Mouse (Mus musculus): ENCODE measurements around the gene Cd82. TPM values are rescaled to one million over a fixed set of nuclear protein-coding genes. Genes with fewer than 3 reads are reported as not detected.

Cd82 gene
- polyA plus RNA-seq, 1 experiment, result 24.4 TPM

DNA sequence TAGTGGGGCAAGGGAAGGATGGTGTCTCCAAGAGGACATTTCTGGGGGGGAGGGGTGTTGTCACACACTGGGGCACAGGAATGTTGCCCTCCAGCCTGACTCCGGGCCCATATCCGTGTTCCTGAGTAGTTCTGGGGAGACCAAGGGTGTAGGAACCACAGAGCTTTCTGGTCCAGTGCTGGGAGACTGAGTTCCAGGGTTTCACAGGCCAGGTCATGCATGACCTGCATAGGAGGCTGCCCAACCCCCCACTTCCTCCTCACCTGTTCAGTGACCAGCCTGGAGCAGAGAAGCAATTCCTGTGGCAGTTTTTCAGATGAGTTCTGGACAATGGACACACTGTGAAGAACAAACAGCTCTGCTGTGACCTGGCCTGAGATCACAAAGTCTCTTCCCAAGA is 19.8 kb downstream of the Cd82 start:
- TF ChIP-seq POLR2A (IDR thresholded peaks at IDR 0.05; ENCODE audit: borderline replicate concordance, extremely low read depth, insufficient read depth, insufficient read length, poor library complexity, severe bottlenecking) (no peak), CTCF (IDR thresholded peaks at IDR 0.05; ENCODE audit: borderline replicate concordance, extremely low read depth, insufficient read depth, insufficient read length) (no peak)

DNA sequence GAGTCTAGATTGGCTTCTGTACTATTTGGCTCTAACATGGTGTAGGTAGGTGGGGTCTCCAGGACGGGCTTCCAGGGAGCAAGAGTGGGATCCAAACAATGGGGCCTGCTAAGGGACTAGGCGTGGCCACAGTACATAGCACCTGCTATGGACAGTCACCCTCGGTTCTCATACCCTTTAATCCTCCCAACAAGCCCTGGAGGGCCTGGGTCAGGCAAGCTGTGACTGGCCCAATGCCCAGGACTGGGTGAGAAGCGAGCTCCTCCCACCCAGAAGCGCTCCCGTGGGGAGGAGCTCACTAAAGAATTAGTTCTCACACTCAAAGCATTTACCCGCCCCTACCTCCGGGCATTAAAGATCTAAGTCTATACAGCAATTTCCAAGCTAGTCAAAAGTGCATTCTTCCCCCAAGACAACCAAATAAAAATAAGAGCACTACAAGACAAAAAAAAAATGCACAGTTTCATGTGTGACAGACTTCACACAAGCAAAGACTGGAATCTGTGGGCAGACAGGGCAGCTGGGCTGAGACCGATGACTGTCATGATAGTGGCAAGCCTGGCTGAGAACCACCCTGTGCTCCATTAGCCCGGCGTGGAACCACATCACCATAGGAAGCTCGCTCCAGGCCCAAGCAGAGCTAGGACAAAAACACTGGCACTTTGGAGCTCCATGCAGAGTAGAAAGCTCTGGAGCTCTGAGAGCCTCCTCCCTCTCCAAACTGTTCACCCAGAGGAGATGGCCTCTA is 23.0 kb downstream of the Cd82 start:
- TF ChIP-seq CTCF (IDR thresholded peaks at IDR 0.05; ENCODE audit: borderline replicate concordance, extremely low read depth, insufficient read depth, insufficient read length) (no peak), POLR2A (IDR thresholded peaks at IDR 0.05; ENCODE audit: borderline replicate concordance, extremely low read depth, insufficient read depth, insufficient read length, poor library complexity, severe bottlenecking) (no peak)

More for the DNA sequence above, 19.8 kb downstream of the Cd82 start:
- no peak for DNase-seq (ENCODE audit: low read depth)

DNA sequence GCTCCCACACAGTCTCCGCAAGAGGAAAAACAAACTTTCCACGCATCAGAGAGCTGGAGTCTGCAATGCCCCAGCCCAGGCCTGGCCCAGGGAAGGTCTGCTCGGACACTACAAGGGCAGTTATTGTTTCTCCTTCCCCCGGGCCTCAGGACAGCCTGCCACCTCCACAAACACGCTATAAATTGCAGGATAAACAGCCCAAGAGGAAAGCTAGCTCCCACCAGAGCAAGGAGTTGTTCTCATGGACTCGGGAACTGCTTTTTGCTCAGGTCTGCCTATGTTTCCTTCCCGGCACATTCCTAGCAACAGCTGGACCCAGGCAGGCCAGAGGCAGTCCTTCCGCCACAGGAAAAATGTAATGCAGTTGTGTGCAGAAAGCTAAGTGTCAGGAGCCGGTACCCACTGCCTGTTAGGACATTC is 23.6 kb downstream of the Cd82 start:
- TF ChIP-seq POLR2A (IDR thresholded peaks at IDR 0.05; ENCODE audit: borderline replicate concordance, extremely low read depth, insufficient read depth, insufficient read length, poor library complexity, severe bottlenecking), result no peak
- TF ChIP-seq CTCF (IDR thresholded peaks at IDR 0.05; ENCODE audit: borderline replicate concordance, extremely low read depth, insufficient read depth, insufficient read length), result no peak
- no peak for DNase-seq (ENCODE audit: low read depth)

More for the DNA sequence above, 23.0 kb downstream of the Cd82 start:
- peak; percentile 77 for DNase-seq (ENCODE audit: low read depth)

DNA sequence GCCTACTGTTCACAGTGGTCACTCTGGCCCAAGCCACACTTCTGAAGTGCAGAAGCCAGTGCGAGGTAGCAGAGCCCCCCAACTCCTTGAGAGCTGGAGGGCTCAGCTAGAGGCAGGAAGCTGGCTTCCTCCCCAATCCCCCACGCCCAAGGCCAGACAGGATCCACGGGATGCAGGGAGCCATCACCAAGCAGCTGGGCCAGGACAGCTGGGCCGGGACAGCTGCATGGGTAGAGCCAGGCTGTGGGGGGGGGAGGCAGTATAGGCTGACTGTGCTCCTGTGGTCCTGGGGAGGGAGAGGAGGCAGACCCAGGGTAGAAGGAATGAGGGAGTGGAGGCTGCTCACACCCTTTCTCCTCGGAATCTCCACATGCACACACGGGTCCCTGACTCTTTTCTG is 24.6 kb downstream of the Cd82 start:
- DNase-seq (ENCODE audit: low read depth), result no peak
- TF ChIP-seq CTCF (IDR thresholded peaks at IDR 0.05; ENCODE audit: borderline replicate concordance, extremely low read depth, insufficient read depth, insufficient read length), result no peak
- no peak for TF ChIP-seq POLR2A (IDR thresholded peaks at IDR 0.05; ENCODE audit: borderline replicate concordance, extremely low read depth, insufficient read depth, insufficient read length, poor library complexity, severe bottlenecking)

DNA sequence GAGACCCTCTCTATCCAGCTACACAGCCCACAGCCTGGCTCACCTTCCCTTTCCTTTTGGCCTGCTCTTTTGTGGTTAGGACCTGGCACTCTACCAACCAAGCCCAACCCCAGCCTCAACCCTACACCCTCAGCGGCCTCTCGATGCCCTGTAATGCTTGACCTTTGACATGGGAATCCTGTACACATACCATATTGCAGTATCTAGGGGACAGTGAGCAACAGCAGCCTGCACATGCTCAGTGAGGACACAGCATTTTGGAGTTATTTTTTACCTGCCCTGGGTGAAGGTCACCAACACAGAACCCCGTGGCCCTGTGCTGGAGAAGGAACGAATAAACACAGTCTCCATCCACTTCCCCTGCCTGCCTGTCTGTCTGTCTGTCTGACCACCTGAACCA is 27.4 kb downstream of the Cd82 start:
- DNase-seq (ENCODE audit: low read depth), result no peak
- TF ChIP-seq POLR2A (IDR thresholded peaks at IDR 0.05; ENCODE audit: borderline replicate concordance, extremely low read depth, insufficient read depth, insufficient read length, poor library complexity, severe bottlenecking), result no peak
- TF ChIP-seq CTCF (IDR thresholded peaks at IDR 0.05; ENCODE audit: borderline replicate concordance, extremely low read depth, insufficient read depth, insufficient read length), result no peak

DNA sequence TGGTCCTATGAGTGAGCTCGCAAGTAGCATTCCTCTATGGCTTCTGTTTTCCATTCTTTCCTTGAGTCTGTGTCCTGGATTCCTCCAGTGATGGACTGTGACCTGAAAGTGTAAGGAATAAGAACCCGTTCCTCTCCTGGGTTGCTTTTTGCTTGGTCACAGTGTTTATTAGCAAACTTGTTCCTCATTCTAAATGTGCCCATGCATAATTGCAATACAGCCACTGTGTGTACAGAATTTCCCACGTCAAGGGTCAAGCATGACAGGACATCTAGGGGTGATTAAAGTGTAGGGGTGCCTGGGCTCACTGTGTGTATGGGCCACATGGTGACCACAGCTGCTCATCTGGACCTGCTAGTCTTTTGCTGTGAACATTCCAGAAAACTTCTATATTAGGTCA is 28.0 kb downstream of the Cd82 start:
- TF ChIP-seq POLR2A (IDR thresholded peaks at IDR 0.05; ENCODE audit: borderline replicate concordance, extremely low read depth, insufficient read depth, insufficient read length, poor library complexity, severe bottlenecking) (no peak), CTCF (IDR thresholded peaks at IDR 0.05; ENCODE audit: borderline replicate concordance, extremely low read depth, insufficient read depth, insufficient read length) (no peak)
- no peak for DNase-seq (ENCODE audit: low read depth)

DNA sequence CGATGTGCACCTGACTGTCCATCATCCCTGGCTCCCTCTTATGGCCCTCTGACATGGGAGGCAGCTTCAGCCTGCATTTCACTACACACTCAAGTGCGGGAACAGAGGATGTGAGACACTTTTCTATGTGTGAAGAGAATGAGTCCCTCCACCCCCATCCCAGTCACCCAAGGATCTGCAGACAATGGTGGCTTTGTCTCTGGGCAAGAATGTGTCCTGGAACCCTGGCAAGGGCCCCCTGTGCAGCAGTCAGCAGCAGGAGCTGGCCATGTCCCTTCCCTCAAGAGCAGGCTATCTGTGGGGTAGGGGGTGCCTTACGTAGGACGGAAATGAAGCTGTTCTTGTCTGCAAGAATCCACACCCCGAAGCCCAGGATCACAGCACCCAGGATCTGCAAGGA is 29.4 kb downstream of the Cd82 start:
- TF ChIP-seq CTCF (IDR thresholded peaks at IDR 0.05; ENCODE audit: borderline replicate concordance, extremely low read depth, insufficient read depth, insufficient read length) (no peak), POLR2A (IDR thresholded peaks at IDR 0.05; ENCODE audit: borderline replicate concordance, extremely low read depth, insufficient read depth, insufficient read length, poor library complexity, severe bottlenecking) (no peak)
- no peak for DNase-seq (ENCODE audit: low read depth)

DNA sequence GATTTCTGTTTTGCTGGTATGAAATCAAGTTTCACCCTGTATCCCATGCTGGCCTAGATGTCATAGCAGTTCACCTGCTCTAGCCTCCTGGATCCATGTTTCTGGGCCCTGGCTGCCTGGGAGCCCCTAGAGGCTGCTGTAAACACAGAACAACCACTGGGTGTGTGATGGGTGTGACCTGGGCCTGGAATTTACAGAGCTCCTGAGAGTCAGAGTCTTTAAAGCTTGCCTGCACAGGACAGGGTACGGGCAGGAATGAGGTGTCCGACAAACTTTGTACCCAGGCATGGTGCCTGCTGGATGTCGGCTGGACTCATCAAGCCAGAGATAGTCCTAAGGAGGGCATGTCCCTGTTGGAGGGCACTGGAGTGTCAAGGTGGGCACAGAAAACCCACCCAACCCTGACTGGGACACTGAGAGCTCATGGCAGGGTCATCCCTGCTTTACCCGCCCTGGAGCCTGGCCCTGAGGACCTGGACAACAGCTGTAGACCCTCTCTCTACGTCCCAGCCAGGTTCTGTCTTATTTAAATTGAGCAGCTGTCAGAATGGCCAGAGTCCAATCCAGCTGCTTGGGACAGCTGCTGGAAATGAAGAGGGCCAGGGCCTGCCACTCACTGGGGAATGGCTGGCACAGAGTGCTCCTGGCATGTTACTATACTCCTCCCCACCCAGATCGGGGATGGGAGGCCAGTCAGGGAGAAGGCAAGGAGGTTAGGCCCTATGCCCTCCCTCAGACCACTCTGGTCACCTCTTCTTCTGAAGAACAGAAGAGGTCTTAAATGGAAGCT is 30.1 kb downstream of the Cd82 start:
- TF ChIP-seq POLR2A (IDR thresholded peaks at IDR 0.05; ENCODE audit: borderline replicate concordance, extremely low read depth, insufficient read depth, insufficient read length, poor library complexity, severe bottlenecking) (no peak), CTCF (IDR thresholded peaks at IDR 0.05; ENCODE audit: borderline replicate concordance, extremely low read depth, insufficient read depth, insufficient read length) (no peak)
- no peak for DNase-seq (ENCODE audit: low read depth)

DNA sequence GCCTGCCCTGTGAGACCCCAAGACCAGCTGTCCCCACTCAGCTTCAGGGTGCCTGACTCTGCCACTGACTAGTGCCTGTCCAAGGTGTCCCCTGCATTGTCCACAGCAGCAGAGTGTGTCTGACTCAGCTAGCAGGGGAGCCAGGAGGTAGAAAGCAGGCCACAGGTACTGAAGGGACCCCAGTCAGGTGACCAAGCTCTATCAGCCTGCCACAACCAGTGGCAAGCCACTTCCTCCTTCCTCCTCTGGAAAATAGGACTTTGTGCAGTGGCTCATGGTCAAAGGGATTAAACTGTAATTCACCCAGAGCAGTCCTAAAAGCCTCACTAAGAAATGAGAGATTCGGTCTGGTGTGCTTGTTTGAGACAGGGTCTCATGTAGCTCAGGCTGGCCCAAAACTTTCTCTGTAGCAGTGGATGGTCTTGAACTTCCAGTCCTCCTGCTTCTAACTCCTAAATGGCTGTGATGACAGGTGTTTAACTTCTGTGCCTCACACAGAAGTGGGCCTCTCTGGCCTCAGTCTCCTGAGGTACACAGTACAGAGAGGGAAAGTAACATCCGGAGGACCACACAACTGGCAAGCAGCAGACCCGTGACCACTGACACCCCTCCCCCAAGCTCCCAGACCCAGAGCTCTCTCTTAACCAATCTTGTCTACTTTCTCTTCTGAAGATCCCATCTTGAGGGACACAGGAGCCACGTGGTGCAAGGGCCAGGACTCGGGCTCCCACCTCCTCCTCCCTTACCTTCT is 31.2 kb downstream of the Cd82 start:
- TF ChIP-seq CTCF (IDR thresholded peaks at IDR 0.05; ENCODE audit: borderline replicate concordance, extremely low read depth, insufficient read depth, insufficient read length) (no peak), POLR2A (IDR thresholded peaks at IDR 0.05; ENCODE audit: borderline replicate concordance, extremely low read depth, insufficient read depth, insufficient read length, poor library complexity, severe bottlenecking) (no peak)
- no peak for DNase-seq (ENCODE audit: low read depth)

DNA sequence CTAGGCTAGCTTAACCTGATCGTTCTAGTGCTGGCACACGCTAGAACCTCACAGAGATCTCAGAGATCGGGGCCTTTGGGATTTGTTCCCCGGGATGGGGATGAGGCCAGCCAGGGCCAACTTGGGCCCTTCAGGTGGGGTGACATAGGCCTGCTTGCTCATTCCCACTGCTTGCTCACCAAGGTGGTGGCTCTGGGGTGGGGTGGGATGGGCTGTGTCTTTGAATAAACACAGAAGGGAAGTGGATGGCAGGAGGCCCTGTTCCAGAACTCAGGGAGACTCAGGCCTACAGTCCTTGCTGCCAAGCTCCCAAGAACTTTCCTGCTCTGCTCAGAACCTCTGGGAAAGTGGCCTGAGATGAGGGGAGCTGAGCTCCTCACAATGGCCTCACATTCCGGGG is 31.9 kb downstream of the Cd82 start:
- TF ChIP-seq POLR2A (IDR thresholded peaks at IDR 0.05; ENCODE audit: borderline replicate concordance, extremely low read depth, insufficient read depth, insufficient read length, poor library complexity, severe bottlenecking), result no peak
- TF ChIP-seq CTCF (IDR thresholded peaks at IDR 0.05; ENCODE audit: borderline replicate concordance, extremely low read depth, insufficient read depth, insufficient read length), result no peak
- no peak for DNase-seq (ENCODE audit: low read depth)

DNA sequence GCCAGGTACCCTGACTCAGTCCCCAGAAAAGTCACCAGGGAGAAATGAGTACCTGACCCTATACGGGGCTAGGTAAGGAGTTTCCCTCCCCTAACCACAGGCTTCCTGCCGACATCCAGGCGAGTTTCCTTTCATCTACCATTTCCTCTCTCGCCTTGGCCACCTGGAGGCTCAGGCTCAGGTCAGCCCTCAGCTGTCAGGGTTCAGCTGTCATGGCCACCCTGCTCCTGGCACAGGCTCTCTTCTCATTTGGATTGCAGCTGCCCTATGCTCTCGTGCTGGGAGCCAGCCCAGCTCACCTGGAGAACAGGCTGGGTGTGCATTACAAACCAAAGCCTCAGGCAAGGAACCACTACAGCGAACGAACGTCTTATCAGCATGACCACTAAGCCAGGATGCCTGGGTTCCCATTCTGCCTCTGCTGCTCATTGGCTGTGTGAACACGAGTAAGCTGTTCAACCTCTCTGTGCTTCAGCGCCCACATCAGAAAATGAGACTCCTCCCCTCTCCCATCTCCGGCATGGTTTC is 34.9 kb downstream of the Cd82 start:
- TF ChIP-seq POLR2A (IDR thresholded peaks at IDR 0.05; ENCODE audit: borderline replicate concordance, extremely low read depth, insufficient read depth, insufficient read length, poor library complexity, severe bottlenecking) (no peak), CTCF (IDR thresholded peaks at IDR 0.05; ENCODE audit: borderline replicate concordance, extremely low read depth, insufficient read depth, insufficient read length) (no peak)
- no peak for DNase-seq (ENCODE audit: low read depth)

All from brain, embryonic 14.5 days (tissue).